Mouse (Mus musculus) ovary, postnatal 36 days (tissue): Measurements from ENCODE around the gene Prss54.
"Not testable (repeated sequence)": the region's sequence is repeated elsewhere in the genome, so short reads cannot be mapped to it uniquely, and the experiment has no call there.

Experiments used
- DNase-seq: peaks from one replicate; pipeline ENCODE4 v3.0.0; 2022; ENCODE audit warnings: low spot score, mixed read lengths

Prss54 gene

DNA sequence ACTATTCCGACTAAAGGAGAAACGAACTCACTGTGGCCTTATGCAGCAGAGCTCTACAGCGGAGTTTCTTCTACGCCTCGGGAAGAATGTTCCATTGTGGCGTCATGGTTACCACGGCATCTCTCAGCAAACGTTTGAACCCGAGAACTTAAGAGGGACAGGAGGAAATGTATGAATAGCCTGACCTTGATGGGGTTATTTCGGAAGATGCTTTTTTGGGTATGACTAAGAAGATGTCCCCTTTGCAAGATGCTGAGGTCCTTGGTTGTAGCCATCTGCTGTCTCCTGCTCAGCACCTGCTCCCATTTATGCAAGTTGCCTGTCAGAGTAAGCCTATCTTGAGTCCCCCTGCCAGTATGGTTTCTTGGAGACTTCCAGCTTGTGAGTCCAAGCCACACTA, at the start of gene Prss54:
Gene Prss54 (minus strand): TSS at position 101 of the 400 bp plus-strand sequence.
- DNase-seq = no peak

DNA sequence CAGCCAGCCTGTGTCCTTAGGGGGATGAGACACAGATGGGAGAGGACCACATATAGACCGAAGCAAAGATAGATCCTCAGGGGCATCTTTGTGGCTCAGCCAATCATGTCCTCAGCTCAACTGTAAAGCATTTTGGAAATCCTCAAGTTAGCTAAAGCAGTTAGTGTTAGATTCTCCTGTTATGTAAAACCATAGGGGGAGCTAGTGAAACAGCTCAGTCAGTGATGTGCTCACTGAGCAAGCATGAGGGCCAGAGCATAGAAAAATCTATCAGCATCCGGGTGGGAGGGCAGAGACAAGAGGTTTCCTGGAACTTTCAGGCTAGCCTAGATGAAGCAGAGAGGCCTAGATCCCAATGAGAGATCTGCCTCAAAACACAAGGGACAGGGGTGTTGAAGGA, 48.7 kb upstream of the Prss54 start:
- DNase-seq = no peak

DNA sequence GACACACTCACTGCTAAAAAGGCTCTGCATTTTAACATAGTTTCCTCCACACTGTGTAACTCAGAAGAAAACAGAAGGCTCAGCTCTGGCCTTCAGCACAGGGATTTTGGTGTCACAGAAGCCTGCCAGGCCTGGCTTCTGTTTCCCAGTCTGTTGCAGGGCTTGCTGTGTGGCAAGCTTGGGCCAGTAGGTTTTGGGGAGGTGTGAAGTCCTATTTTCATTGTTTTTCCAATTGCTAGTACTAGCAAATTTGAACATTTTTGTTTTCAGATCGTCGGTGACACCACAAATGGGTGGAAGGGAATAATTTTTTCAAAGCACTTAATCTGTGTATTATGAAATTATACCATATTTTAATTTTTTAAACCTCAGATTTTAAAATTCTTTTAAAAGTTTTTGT, 43.9 kb upstream of the Prss54 start:
- DNase-seq = no peak

DNA sequence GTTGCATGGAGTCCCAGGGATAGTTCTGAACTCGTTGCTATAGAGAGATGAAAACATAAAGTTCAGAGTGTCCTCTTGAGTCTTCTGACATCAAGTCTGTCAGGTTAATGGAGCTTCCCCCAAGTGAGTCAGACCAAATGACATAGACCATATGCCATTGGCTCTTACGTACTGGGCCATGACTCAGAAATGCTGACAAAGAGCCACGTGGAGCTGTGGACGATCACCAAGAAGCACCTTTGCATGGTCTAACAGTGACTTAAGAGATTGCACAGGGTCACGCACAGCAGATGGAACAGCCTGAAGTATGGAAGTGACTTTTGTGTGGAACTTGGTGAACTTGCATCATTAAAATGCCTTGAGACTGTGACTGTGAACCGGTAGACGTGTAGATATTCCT, 40.2 kb upstream of the Prss54 start:
- no peak for DNase-seq

DNA sequence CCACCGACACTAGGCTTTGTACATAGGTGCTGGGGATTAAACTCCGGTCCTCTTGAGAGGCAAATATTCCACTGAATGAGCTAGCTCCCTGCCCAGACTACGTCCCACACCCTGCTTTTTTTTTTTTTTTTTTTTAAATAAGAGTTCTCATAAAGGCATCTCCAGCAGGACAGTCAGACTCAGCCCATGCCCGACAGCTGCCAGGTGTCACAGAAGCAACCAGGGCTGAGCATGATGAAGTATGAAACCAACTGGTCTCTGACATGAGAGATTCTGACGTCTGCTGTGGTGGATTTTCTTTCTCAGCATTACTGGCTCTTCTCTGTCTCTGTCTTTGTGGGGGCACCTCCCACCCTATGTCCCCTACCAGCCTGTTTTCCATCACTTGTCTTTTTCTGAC, 35.6 kb upstream of the Prss54 start:
- DNase-seq = no peak

DNA sequence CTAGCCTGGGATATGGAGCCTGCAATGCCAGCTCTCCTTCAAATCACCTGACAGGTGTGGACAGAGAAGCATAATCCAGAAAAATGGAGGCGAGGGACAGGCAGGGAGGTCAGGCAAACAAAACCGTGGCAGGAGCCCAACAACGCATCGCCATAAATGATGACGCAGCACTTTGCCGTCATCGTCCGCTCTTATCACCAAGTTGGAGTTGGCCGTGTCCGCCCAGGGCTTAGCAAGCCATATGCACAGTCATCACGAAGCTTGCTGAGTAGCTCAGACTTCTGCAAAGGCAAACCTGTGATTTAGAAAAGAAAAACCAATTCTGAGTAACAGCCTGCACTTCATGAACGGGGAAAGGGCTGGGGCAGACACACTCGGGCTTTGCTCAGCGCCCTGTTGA, 34.6 kb upstream of the Prss54 start:
- no peak for DNase-seq

DNA sequence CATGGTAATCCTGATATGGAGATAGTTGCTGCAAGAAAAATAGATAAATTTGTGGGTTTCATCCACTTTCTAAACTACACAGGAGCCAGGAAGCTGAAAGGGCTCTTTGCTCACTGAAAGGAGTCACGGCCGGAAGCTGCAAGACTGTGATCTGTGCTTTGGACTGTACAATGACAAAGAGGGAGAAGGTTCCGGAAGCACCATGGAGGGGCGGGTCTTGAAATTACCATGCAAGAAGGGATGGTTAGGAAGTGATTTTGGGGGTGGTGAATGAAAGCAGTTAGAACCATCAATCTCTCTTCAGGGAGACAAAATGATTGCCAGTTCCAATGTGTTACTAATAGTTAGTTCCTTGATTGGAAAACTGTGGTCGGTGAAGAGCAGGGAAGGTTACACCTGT, 33.3 kb upstream of the Prss54 start:
- no peak for DNase-seq

DNA sequence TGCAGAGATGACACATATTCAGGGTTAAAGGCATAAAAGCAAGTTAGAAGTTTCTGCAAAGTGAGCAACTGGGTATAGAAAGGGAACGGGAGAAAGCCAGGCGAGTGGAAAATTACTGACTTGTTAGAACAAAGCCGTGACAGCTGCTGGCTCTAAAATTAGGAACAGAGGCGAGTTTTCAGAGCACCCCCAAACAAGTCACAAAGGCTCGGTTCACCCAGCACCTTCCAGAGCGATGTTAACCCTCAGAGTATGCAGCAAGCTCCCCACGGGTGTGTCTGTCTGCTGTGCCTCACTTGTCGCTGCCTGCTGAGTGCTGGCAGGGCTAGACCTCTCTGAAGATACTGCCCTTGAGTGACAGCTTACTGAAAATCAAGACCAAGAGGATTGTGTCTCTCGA, 31.1 kb upstream of the Prss54 start:
- no peak for DNase-seq

DNA sequence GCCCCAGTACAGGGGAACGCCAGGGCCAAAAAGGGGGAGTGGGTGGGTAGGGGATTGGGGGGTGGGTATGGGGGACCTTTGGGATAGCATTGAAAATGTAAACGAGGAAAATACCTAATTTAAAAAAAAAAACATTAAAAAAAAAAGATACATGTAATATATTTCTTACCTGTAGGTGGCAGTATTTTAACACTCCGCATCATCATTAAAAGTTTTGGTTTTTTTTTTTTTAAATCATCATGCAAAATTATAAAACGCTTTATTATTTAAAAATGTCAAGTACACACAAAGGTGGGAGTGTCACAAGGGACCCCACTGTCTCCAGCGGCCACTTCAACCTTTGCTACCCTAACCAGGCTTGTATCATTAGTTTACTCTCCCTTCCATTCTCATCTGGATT, 30.4 kb upstream of the Prss54 start:
- DNase-seq = not testable (repeated sequence)

DNA sequence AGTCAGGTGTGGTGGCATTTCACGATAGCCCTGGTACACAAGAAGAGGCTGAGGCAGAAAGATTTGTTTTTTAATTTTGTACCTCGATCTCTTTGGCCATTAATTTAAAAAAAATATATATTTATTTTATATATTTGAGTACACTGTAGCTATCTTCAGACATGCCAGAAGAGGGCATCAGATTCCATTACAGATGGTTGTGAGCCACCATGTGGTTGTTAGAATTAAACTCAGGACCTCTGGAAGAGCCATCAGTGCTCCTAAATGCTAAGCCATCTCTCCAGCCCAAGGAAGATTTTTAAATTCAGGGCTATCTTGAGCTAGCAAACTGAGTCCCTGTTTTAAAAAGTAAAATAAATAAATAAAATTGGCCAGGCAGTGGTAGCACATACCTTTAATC, 26.0 kb upstream of the Prss54 start:
- DNase-seq = no peak

DNA sequence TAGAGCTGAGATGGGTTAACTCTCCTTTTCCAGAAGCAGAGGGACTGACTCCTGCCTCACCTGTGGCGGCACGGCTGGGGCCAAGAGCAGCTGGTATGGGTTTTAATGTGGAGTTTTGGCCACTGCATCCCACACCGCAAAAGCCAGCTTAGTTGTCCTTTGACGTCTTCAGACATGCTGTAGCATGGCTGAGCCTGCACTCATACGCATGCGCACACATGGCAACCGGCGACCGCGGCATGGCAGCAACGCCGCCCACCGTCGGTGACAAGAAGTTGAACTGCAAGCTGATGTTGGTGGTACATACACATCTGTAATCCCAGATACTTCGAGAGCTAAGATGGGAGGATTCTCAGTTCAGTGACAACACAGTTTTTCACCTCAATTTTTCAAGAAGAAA, 25.2 kb upstream of the Prss54 start:
- DNase-seq = no peak

DNA sequence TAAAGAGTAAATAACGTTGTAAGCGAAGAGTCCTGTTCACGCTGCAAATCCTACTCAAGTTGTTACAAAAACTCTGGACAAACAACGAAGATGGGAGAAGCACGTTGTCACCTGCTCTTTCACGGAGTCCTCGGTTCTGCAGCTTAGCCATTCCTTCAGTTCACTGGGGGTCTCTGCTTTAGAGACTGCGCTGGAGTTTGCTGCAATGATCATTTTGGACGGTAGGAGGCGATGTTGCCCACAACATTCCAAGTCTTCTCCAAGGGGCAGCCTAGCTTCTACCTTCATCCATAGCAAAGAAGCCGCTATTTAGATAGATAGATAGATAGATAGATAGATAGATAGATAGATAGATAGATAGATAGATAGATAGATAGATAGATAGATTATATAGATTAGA, 23.7 kb upstream of the Prss54 start:
- peak; percentile 37 for DNase-seq

DNA sequence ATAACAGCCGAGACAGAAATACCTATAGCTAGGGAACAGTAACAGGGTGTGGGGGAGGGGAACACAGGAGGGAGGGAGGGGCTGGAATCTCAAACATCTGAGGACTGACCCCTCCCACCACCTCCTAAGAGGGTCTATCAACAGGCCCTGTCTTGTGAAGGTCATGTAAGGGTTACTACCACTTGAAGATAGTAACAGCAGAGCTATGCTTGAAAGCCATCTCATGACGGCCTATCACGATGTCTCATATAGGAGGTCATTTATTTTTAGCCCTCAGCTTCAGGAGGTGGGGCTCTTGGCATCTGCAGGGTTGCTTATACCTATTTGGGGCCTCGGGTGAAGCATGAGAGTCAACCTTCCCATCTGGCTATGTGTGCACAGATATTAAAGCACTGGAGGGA, 20.7 kb upstream of the Prss54 start:
- DNase-seq = no peak

DNA sequence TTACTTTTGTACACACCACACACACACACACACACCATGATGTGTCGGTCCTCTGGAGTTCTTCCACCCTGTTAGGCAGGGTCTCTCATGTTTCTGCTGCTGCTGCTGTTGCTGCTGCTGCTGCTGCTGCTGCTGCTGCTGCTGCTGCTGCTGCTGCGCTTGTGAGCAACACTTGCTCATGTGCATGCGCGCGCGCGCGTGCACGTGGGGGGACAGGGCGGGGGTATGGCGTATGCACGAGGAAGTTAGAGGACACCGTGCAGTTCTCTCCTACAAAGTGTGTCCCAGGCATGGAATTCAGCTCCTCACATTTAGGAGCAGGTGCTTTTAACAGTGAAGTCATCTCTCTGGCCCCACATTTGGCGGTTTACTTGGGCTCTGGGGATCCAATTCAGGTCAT, 19.0 kb upstream of the Prss54 start:
- DNase-seq = no peak

DNA sequence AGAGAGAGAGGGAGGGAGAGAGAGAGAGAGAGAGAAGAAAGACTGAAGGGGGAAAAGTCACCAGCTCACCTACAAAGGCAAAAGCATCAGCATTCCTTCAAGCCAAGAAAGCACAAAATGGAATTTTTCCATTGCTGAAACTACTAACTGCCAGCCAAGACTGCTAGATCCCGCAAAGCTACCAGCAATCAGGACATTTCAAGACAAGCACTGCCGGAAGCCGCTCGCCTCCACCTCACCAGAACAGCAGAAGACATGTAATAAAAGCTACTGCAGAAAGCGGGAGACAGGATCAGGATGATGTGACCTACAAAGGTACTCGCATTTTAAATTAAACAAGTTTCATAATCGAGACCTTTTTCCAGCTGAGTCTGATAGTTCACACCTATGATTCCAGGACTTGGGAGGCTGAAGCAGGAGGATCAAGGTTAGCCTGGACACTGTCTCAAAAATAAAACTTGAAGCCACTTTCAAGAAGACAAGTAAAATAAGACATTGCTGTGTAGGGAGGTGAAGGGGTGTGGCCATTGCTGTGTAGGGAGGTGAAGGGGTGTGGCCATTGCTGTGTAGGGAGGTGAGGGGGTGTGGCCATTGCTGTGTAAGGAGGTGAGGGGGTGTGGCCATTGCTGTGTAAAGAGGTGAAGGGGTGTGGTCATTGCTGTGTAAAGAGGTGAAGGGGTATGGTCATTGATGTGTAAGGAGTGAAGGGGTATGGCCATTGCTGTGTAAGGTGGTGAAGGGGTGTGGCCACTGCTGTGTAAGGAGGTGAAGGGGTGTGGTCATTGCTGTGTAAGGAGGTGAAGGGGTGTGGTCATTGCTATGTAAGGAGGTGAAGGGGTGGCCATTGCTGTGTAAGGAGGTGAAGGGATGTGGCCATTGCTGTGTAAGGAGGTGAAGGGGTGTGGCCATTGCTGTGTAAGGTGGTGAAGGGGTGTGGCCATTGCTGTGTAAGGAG, 17.6 kb upstream of the Prss54 start:
- DNase-seq = no peak

DNA sequence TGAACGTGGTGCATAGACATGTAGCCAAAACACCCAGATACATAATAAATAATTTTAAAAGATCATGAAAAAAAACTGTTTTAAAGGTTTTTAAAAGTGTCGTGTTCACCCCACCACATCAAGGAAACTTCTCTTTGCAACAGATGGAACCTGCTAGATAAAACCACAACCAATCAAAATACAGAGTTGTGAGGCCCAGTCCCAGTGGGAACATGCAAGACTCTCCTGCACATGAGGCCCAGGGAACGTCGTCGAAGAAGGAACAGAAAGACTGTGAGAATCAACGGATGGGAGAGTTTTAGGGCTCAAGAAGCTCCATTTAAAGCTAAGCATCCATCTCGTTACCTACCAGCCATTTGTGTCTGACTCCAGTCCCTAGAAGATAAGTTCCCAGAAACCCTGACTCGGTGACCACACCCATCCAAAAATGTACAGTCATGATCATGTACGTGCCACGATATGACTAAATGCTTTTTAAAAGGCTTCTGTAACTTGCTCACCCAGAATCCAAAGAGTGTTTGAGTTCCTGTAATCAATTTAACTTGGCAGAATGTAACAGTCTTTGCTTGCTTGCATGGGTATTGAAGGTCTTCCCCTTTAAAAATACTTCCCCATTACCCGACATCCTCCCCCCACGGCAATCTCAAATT, 16.1 kb upstream of the Prss54 start:
- DNase-seq = no peak

DNA sequence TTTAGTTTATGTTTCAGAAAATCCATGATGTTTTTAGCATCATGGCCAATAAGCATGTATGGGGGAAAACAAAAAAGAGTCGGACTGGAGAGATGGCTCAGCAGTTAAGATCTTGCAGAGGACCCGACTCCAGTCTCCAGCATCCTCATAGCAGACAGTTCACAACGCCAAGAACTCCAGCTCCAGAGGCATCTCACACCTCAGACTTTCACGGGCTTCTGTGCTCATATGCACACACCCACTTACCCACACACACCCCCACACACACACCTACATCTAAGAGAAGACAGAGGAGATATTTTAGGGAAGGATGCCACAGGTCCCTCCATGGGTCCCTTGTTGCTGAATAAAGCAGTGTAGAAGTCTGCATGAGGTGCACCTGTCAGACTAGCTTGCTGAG, 14.4 kb upstream of the Prss54 start:
- DNase-seq = no peak

DNA sequence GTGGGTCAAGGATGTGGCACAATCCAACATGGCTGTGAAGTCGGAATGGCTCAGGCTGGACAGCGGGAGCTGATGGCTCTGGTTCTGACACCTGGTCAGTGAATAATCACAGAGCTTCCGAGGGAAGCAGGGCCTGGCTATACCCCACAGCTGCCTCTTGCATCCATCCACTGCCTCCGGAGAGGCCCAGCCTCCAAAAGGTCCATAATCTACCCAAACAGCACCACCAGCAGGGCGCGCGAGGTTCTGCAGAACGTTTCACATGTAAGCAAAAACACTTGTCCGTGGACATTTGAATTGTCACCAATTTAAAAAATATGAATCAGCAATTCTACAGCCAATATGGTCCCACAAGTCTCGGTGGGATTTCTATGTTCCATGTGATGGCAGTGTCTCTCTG, 13.1 kb upstream of the Prss54 start:
- DNase-seq = no peak

DNA sequence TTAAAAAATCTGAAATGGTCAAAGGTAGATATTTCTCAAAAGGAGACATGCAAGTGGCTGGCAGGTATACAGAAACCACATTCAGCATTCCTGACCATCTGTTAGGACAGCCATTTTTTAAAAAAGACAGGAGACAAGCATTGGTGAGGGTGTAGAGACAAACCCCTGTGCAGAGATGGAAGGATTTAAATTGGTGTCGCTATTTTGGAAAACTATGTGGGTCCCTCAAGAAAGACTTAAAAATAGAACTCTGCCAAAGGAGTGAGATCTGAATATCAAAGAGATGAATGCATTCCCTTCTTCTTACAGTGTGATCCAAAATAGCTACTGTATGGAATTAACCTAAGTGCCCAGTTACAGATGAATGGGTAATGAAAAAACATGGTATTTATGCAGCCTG, 11.2 kb upstream of the Prss54 start:
- DNase-seq = no peak

DNA sequence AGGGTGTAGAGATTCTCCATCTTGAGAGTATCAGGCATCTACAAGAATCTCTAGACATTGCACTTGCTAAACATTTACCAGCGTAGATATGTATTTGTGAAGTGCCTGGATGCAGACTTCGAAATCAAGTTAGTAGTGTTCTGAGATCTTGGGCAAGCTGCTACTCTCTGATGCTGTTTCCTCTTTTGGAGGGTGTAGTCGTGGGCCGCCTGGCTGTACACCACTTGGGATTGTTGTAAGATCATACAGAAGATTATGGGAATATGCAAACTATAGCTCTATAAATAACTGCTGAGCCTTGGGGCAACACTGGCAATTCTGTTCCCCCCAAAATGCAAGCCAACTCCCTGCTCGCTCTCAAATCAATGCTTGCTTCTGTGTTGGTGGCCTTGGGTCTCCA, 3.0 kb downstream of the Prss54 start:
- DNase-seq = no peak

DNA sequence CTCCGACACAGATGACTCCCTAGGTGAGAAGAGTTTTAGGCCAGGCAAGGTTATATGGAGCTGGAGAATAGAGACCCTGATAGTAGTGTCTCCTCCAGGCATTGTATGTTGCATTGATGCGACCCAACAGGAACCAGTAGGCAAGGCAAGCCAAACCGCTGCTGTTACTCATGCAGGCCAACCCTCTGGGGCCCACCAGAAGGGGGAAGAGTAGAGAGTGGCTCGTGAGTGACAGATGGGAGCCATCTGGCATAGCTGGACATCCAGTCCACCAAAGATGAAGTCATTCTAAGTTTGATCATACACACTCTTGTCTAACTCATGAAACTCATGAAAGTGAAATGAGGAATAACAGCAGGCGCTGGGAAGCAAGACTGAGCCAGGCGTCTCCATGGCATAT, 9.3 kb downstream of the Prss54 start:
- no peak for DNase-seq

DNA sequence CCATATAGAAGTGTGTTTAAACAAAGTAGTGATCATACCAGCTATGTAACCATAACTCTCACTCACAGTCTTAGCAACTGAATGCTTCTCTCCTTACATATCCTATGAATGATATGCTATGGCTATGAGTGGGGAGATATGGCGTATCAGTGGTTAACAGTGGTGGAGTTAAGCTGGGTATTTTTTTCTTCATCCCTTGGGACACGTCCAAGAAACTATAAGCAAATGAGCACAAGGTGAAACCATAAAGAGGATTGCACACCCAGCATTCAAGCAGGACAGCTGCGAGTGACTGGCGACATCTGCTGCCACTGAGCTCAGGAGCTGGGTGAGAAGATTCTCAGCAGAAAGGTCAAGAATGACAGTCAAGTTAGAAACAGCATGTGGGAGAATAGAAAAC, 9.9 kb downstream of the Prss54 start:
- DNase-seq = no peak

DNA sequence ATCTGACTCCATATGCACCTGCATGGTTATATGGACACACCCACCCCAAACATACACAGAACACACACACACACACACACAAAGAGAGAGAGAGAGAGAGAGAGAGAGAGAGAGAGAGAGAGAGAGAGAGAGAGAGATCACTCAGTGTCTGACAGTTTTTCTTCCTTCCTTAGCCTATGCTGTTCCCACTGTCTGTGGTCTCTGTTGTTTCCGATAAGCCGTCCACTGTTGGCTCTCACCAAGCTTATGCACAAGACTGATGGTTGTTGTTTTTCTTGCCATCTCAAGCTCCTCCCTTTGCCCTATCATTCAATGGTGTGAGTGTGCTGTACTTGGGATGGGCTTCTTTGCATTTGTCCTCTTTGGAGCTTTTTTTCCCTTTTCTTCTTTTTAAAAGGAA, 20.2 kb downstream of the Prss54 start:
- no peak for DNase-seq

DNA sequence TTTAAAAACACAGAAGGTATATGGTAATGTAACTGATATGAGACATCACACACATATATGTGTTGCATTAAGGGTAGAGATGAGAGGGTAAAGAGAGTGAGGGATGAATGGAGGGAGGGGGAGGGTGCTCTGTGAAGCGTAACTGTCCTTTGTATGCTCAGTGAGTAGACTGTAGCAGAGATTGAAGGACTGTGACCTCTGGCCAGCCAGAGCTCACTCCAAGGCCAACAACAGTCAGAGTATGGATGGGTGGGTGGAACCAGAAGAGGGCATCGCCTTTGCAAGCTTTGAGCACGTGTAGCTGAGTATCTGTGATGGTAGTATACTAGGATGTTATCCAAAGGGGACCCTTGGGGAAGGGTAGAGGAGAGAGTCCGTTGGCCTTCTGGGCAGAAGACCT, 24.6 kb downstream of the Prss54 start:
- DNase-seq = no peak
